Mouse (Mus musculus) urinary bladder, adult 2 months (tissue): Measurements from ENCODE around the gene Krtap12-1. TPM values are rescaled to one million over a fixed set of nuclear protein-coding genes. Genes with fewer than 3 reads are reported as not detected.
"Not testable (repeated sequence)": the region's sequence is repeated elsewhere in the genome, so short reads cannot be mapped to it uniquely, and the experiment has no call there.

Experiments used
- DNase-seq: peaks from one replicate; pipeline ENCODE4 v3.0.0; 2022; ENCODE audit warnings: low spot score
- polyA plus RNA-seq: library from polyadenylated mRNA; depleted of rRNA; stranded (reverse); fragments of >200 nt; gene quantifications from 2 replicates; pipeline ENCODE4 v1.2.3, GENCODE M21; 2012; rRNA removed

Krtap12-1 gene
- polyA plus RNA-seq, 1 experiment: not detected

- DNase-seq: not testable (repeated sequence)
Measured at GRCm38 (mm10) chr10:77741924-77742688, 21.7 kb downstream of the Krtap12-1 start, which contains the start of gene Gm18596. Gene Gm18596 (minus strand): TSS chr10:77742638.

DNA sequence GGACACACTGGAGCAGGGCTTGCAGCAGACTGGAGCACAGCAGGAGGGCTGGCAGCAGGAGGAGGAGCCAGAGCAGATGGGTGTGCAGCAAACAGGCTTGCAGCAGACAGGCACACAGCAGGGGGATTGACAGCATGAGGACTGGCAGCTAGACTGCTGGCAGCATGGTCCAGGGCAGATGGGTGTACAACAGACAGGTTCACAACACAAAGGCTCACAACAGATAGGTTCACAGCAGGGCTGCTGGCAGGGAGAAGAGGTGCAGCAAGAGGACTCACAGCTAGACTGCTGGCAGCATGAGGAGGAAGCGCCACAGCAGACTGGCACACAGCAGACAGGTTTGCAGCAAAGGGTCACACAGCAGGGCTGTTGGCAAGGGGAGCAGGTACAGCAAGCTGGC is 30.3 kb downstream of the Krtap12-1 start:
- DNase-seq: not testable (repeated sequence)

- not testable (repeated sequence) for DNase-seq
Measured at GRCm38 (mm10) chr10:77751254-77751653, 30.9 kb downstream of the Krtap12-1 start, which contains the start of gene Gm9736. Gene Gm9736 (minus strand): TSS chr10:77751354.

- DNase-seq: not testable (repeated sequence)
Measured at GRCm38 (mm10) chr10:77752312-77752711, 31.9 kb downstream of the Krtap12-1 start.

DNA sequence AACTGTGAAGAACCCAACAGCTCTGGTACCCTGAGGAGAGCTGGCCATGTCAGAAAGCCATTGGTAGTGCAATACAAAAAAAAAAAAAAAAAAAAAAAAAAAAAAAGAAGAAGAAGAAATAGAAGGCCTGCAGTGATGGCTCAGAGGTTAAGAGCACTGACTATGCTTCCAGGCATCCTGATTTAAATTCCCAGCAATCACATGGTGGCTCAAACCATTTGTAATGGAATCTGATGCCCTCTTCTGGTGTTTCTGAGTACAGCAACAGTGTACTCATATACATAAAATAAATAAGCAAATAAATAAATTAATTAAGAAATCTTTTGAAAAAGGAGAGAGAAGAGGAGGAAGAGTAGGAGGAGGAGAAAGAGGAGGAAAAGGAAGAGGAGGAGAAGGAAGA is 33.0 kb downstream of the Krtap12-1 start:
- no peak for DNase-seq

- DNase-seq: not testable (repeated sequence)
Measured at GRCm38 (mm10) chr10:77759582-77759981, 39.2 kb downstream of the Krtap12-1 start, which contains the start of gene Gm3233. Gene Gm3233 (minus strand): TSS chr10:77759682.

GRCm38 (mm10) chr10:77769727-77770126 is 49.3 kb downstream of the Krtap12-1 start:
- DNase-seq: no peak

Other genes starting within 250 kb of the Krtap12-1 start
- 55.5 and 59.5 TPM in 2 replicates for gene Fam207a, start 204.8 kb upstream of the Krtap12-1 start, polyA plus RNA-seq
- gene Itgb2, start 190.3 kb upstream of the Krtap12-1 start, polyA plus RNA-seq: 16.7 and 19.2 TPM in 2 replicates
- gene Pttg1ip, start 138.9 kb upstream of the Krtap12-1 start, polyA plus RNA-seq: 457 and 472 TPM in 2 replicates
- gene Sumo3, start 114.5 kb upstream of the Krtap12-1 start, polyA plus RNA-seq: 294 and 318 TPM in 2 replicates
- gene Gm49325, start 114.4 kb upstream of the Krtap12-1 start, polyA plus RNA-seq: 0.89 and 23.6 TPM in 2 replicates
- gene Ube2g2, start 98.3 kb upstream of the Krtap12-1 start, polyA plus RNA-seq: 42.8 and 47.7 TPM in 2 replicates
- gene Tspear, start 34.0 kb upstream of the Krtap12-1 start, polyA plus RNA-seq: 1.3 and 1.6 TPM in 2 replicates
- gene Gm19402, start 29.8 kb upstream of the Krtap12-1 start, polyA plus RNA-seq: not detected in 2 replicates
- gene Gm9508, start 23.4 kb upstream of the Krtap12-1 start, polyA plus RNA-seq: not detected in 2 replicates
- gene Gm10272, start 14.0 kb upstream of the Krtap12-1 start, polyA plus RNA-seq: not detected in 2 replicates
- gene Gm10024, start 9.1 kb upstream of the Krtap12-1 start, polyA plus RNA-seq: 0.16 TPM in 1 of 2 replicates, not detected in the other
- gene Gm10142, start 4.8 kb upstream of the Krtap12-1 start, polyA plus RNA-seq: not detected in 2 replicates
- gene Gm10100, start 5.9 kb downstream of the Krtap12-1 start, polyA plus RNA-seq: not detected in 2 replicates
- not detected in 2 replicates for gene Gm18596, start 22.0 kb downstream of the Krtap12-1 start, polyA plus RNA-seq
- gene Gm9736, start 30.8 kb downstream of the Krtap12-1 start, polyA plus RNA-seq: not detected in 2 replicates
- gene Gm3233, start 39.1 kb downstream of the Krtap12-1 start, polyA plus RNA-seq: not detected in 2 replicates
- not detected in 2 replicates for gene Gm3238, start 50.7 kb downstream of the Krtap12-1 start, polyA plus RNA-seq
- not detected in 2 replicates for gene Gm7138, start 56.3 kb downstream of the Krtap12-1 start, polyA plus RNA-seq
- gene Gm3250, start 61.9 kb downstream of the Krtap12-1 start, polyA plus RNA-seq: not detected in 2 replicates
- gene Gm7137, start 67.6 kb downstream of the Krtap12-1 start, polyA plus RNA-seq: not detected in 2 replicates
- gene Gm9639, start 74.5 kb downstream of the Krtap12-1 start, polyA plus RNA-seq: not detected in 2 replicates
- not detected in 2 replicates for gene Gm19668, start 78.5 kb downstream of the Krtap12-1 start, polyA plus RNA-seq
- not detected in 2 replicates for gene Gm9507, start 91.2 kb downstream of the Krtap12-1 start, polyA plus RNA-seq
- gene Gm2696, start 94.1 kb downstream of the Krtap12-1 start, polyA plus RNA-seq: 0.12 TPM in 1 of 2 replicates, not detected in the other
- not detected in 2 replicates for gene Krtap10-4, start 106.5 kb downstream of the Krtap12-1 start, polyA plus RNA-seq
- not detected in 2 replicates for gene Krtap10-10, start 115.3 kb downstream of the Krtap12-1 start, polyA plus RNA-seq
- not detected in 2 replicates for gene Gm36176, start 126.2 kb downstream of the Krtap12-1 start, polyA plus RNA-seq
- not detected in 2 replicates for gene Gm10318, start 132.3 kb downstream of the Krtap12-1 start, polyA plus RNA-seq
- gene Gm3285, start 141.4 kb downstream of the Krtap12-1 start, polyA plus RNA-seq: not detected in 2 replicates
- gene Lrrc3, start 181.9 kb downstream of the Krtap12-1 start, polyA plus RNA-seq: 2.9 and 4.0 TPM in 2 replicates
- gene Trpm2, start 250.0 kb downstream of the Krtap12-1 start, polyA plus RNA-seq: 0.90 and 1.5 TPM in 2 replicates